Mouse (Mus musculus) layer of hippocampus, adult 9-11 months (tissue): ENCODE measurements around the gene Cacng2.
"Not testable (repeated sequence)": the region's sequence is repeated elsewhere in the genome, so short reads cannot be mapped to it uniquely, and the experiment has no call there.

Experiments used
- DNase-seq: peaks from one replicate; pipeline ENCODE4 v3.0.0; 2022

Cacng2 gene

DNA sequence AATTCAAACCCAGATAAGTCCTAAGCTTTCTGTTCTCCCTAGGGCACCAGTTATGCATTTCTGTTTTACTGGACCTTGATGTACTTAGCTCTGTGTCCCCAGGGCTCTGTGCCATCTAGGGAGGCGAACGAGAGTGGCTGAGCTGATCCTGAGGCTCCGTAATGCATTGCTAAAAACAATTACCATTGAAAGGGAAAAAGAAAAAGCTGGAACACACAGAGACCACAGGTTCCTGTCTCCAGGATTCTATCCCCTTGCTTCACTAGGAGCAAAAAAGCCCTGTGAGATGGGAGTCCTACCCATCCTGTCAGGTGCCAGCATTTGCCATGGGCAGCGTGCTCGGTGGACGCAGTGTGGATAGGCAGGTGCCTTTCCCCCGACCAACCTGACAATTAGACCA, 38.4 kb downstream of the Cacng2 start:
- no peak for DNase-seq

DNA sequence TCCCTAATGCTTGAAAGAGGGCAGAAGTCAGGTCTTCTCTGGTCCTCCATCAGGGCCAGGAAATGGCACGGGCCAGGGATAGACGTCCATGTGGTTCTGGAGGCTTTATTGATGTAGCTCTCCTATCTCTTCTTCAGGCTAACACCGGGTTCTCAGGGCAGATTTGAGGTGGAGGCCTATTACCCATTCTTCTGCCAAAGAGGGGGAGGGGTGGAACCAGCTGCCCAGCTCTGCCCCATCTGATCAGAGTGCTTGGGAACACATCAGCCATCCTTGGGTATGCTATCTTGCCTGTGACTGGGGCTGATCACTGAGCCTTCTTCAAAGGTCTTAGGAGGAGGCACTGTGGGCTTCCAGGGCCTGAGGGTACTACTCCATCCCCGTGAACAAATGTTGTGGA, 39.5 kb downstream of the Cacng2 start:
- no peak for DNase-seq

DNA sequence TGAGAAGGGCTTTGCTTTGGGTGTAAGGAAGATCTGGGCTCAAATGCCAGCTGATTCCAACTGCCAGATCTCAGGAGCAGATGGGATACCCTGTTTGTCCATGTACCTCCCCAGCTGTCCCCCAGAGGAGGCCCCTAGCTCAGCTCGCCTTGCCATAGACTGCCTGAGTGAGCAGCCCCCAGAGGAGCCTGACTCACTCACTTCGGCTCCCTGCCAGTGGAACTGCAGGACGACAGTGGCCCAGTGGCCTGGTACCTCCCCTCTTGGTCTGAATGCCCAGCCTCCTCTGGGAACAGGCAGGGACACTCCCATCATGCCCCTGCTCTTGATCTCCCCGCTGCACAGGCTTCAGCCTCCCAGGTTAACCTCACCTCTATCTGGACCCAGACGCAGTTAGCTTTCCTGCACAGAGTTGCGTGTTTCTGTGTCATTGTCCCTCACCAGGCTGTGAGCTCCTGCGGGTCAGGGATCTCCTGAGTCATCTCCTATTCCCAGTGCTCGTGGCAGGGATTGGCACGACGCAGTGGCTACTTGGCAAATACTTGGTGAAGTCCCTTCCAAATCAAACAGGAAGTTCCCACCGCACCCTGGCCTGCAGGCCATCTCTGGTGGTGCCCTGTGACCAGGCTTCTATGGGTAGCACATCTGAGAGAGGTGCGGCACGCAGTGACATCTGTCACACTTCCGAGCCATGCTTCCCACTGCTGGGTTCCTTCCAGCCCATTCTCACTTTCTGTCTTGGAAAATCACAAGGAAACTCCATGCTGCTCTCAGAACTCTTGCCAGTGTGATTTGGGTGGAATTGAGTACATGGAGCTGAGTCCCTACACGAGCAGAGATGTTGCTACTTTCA, 40.8 kb downstream of the Cacng2 start:
- no peak for DNase-seq

DNA sequence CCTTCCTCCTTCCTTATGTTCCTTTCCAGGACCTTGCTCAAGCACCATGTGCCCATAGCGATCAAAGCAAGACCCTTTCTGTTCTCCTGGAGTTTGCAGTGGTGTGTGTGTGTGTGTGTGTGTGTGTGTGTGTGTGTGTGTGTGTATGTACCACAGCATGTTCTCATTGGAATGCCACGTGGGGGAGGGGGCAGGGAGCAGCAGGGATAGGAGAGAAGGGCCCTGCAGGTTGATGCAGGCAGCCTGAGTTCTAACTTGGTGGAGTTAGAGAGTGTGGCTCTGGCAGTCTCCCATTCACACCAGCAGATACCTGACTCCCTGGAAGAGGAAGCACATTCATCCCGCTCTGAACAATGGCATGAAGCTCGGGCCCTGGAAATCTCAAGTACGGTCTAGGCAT, 41.6 kb downstream of the Cacng2 start:
- no peak for DNase-seq

DNA sequence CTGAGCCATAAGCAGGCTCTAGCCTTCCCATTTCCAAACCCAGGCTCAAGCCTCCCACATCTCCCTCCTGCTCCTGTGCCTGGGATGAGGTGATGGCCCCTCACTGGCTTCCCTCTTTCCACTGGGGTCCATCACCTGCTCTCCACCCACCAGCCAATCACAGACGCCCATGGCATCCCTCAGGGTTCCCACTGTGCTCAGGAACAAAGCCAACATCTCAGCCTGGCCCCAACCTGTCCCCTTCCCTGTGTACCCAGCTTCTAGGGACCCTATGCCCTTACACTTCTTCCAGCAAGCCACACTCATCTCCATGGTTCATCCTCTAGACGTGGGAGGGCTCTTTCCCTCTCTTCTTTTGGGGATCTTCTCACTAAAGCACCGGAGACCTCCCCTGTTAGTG, 43.9 kb downstream of the Cacng2 start:
- DNase-seq: no peak

DNA sequence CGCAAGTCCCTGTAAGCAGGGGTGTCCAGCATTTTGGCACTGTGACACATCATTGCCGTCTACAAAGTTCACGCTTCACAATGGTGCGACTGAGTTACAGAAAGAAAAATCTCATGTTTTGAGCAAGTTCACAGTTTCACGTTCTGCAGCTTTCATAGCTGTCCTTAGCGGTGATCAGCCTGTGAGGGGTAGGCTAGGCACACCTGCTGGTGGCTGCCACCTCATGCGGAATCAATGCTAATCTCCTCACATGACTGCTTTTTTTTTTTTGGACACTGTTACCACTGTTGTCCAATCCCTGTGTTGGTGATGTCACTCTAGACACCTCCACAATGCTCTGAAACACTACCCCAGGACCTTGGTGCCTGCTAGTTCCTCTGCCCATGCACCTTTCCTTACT, 46.7 kb downstream of the Cacng2 start:
- no peak for DNase-seq

DNA sequence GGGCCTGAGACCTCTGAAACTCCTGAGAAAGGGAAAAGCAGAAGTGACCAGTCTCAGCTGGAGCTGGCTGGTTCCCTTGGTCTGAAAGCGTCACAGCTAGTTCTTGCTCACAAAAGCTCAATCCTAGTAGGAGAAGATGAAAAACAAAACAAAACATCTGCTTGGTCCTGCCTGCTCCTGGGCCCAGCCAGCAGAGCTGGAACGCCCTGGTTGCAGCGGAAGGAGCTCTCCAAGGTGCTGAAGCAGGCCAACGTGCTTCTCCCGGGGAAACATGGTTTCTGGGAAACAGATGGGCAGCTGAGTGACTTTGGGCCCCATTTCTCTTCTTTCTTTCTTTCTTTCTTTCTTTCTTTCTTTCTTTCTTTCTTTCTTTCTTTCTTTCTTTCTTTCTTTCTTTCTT, 53.4 kb downstream of the Cacng2 start:
- DNase-seq: no peak

GRCm38 (mm10) chr15:78065541-78065940, 54.3 kb downstream of the Cacng2 start:
- no peak for DNase-seq

DNA sequence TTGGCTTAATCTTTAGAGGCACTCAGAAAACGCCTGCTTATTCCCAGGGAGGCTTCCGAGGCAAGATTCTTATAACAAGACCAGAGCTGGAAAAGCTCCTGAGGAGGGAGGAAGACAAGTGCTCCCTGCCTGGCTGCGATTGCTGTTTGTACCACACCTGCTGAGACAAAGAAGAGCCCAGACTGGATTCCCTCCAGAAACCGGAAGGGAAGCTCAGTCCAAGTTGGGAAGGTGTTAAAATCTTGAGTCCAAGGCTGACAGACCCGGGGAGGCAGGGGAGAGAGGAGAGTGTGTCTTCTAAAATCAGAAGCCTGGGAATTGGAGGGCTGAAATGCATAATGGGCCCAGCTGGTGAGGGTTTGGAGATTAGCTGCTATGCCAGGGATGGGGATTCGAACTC, 55.5 kb downstream of the Cacng2 start:
- DNase-seq: no peak

DNA sequence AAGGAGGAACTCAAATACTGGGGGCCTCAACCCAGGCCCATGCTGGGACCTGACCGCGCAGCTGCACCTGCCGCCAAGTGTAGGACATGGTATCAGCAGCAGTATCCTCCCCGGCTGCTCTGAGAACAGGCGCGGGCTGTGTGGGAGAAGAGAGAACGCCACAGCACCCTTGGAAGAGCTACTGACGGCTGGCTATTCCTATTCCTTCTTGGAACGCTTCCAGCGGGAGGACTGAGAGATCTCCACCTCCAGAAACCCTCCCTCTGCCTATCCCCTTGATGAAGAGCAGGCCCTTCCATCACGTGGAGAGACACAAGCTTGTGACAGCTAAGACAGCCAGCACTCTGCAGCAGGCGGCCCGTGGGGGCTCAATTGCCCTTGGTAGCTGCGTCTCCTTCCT, 57.4 kb downstream of the Cacng2 start:
- peak; percentile 30 for DNase-seq

DNA sequence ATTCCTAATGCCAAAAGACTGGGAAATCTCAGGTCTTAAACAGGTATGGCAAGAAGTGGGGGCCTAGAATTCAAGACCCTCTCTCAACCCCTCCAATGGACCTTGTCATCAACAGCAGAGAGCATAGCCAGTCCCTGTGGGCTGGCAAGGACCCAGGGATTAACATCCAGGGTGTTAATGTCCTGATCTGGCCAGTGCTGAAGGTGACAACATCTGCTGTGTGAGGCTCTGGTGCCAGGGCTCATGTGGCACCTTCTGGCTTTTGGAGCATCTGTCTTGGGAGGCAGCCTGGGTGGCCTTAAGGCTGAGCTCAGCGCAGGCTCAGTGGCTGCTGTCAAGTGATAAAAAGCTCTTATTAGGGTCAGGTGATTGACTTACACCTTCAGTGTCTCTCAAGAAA, 62.9 kb downstream of the Cacng2 start:
- no peak for DNase-seq

GRCm38 (mm10) chr15:78050682-78051081, 69.1 kb downstream of the Cacng2 start:
- DNase-seq: no peak

DNA sequence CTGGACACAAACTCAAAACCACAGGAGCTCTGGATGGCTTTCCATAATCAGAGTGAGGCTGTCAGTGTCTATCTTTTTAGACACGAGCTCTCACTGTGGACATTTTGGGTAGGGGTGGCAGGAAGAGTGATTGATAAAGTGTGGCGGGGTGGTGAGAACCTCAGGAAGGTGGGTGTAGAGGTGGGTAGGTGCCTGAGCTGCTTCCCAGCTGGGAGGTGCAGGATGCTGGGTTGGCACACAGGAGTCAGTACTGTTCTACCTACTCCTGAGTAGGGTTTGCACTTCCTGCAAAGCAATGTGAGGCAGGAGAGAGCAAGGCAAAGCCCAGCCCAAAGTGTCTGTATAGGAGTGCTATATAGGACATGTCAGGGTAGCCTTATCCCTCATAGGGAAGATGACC, 69.9 kb downstream of the Cacng2 start:
- DNase-seq: no peak

GRCm38 (mm10) chr15:78045842-78046241, 74.0 kb downstream of the Cacng2 start:
- no peak for DNase-seq

DNA sequence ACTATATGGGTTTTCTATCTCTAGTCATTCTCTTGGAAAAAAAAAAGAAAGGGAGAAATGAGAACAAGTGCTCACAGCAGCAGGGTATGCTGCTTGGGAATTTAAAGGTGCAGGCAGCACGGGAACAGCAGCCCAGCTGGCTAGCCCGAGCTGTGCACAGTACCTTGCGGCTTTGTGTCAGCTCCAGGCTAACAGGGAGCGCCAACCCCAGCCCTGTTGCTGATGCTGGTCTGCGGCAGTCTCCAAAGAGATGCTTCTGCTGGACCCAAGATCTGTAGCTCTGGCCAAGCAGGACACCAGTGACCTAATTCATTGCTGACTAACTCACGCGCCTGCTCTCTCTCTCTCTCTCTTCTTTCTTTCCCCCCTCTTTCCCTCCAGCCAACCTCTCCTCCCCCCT, 74.5 kb downstream of the Cacng2 start:
- DNase-seq: no peak

DNA sequence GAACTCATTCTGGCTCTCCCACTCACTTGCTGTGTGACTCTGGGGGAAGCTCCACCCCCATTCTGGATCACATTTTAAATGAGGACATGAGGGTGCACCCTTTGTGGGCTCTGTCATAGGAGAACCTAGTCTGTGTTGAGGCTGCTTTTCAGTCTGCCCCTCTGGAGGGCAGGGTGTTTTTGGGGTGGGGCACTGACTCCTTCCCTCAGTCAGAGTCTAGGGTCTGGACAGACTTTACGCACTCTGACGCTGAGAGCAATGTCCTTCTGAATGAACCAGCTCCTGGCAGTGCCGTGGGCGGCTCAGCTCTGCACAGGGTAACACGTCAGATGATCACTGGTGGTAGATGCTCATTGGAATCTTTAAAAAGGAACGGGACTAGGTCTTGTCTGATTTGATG, 75.0 kb downstream of the Cacng2 start:
- peak; percentile 51 for DNase-seq

- peak; percentile 44 for DNase-seq
These were observed 77.1 kb downstream of the Cacng2 start for GRCm38 (mm10) chr15:78042706-78043105.

DNA sequence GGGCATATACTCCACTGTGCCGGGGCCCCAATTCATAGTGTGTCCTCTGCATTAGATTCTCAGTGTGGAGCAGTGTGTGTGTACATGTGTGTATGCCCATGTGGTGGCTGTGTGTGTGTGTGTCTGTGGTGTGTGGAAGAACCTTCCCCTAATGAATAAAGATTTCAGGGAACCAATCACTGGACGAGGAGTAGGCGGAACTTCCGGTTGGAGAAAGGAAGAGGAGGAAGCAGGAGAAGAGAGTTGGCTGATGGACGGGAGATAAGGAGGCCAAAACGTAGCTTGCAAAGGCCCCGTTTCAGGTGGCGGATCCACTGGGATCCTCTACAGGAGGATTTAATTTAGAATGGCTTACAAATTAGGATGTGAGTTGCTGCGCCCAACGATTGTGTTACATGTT, 82.2 kb downstream of the Cacng2 start:
- no peak for DNase-seq

GRCm38 (mm10) chr15:78036586-78036985, 83.2 kb downstream of the Cacng2 start:
- DNase-seq: no peak

DNA sequence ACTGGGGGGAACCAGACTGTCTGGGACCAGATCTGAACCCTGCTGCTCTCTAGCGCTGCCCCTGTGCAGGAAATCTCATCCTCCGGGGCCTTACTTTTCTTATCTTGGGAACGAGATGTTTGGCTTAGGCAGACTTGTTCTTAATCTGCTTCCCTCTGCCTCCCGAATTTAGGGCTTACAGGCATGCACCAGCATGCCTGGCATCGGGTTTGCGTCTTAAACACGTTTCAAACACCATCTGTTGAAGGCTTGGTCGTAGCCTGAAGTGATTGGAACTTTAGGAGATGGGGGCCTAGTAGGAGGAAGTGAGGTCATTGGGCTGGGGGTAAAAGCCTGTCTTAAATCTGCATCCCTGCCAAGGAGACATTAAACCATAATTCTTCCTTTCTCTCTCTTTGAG, 89.9 kb downstream of the Cacng2 start:
- DNase-seq: no peak

- no peak for DNase-seq
These were observed 93.3 kb downstream of the Cacng2 start for GRCm38 (mm10) chr15:78026521-78026920.

GRCm38 (mm10) chr15:78024211-78024610, 95.6 kb downstream of the Cacng2 start:
- DNase-seq: no peak

DNA sequence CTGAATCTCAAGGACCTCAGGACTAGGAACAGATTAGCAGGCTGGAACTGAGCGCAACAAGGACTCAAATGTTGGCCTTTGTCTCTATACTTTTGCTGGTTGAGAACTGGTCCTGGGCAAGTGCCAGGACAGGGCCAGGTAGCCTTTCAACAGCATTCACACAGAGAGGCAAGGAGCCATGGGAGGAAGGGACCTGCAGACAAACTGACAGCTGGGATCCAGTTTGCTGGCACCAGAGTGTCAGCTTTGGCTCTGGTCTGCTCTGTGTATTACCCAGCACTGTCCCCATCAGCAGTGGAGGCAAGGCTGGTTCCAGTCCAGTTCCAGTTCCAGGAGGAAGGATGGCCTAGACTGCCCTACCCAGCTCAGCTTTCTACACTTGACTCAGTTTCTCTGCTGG, 105.8 kb downstream of the Cacng2 start:
- DNase-seq: no peak

DNA sequence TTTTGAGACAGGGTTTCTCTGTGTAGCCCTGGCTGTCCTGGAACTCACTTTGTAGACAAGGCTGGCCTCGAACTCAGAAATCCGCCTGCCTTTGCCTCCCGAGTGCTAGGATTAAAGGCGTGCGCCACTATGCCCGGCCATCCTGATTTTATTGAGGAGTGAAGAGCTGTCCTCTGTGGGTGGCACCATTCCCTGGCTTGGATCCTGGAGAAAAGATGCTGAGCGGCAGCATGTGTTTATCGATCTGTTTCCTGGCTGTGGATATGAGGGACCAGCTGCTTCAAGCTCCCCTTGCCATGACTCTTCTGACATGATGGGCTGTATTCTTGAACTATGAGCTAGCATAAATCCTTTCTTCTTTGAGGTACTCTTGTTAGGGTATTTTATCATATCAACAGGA, 111.6 kb downstream of the Cacng2 start:
- DNase-seq: not testable (repeated sequence)

GRCm38 (mm10) chr15:78003929-78004328, 115.9 kb downstream of the Cacng2 start:
- DNase-seq: no peak
